Mouse (Mus musculus): Measurements from ENCODE around the gene Stpg4.

DNA sequence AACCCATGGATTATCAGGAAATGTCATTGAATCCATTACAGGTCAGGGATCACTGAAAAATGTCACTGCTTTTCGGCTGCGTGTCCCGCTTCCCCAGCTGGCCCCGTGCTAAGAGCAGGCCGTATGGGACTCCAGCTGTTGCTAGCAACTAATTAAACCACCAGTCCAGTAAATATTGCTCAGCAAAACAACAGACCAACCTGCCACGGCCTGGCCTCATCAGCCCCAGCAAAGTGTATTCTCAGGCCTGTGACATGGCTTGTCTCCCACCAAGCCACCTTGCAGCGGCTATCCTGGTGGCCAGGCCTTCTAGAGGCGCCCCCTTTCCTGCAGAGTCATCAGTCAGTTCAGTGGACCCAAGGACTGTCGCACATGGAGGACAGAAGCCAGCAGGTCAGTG lies 78.0 kb downstream of the Stpg4 start:
- TF ChIP-seq CTCF (IDR thresholded peaks at IDR 0.05; ENCODE audit: extremely low read depth, insufficient read depth, insufficient read length, insufficient replicate concordance) (no peak), POLR2A (IDR thresholded peaks at IDR 0.05; ENCODE audit: low read depth, low read length) (no peak)

Measured in spleen, adult 2 months (tissue).